In genomic region chr11:58303594-58303993, GRCm38 (mm10) we compare ENCODE assay signal across 9 mouse cellular contexts. TPM values are rescaled to one million over a fixed set of nuclear protein-coding genes. Genes with fewer than 3 reads are reported as not detected.
A peak's percentile ranks its signal among the peaks of the same experiment; 100 is the strongest.
DNase-seq lines count a peak whose midpoint lies in the region; ATAC-seq and TF ChIP-seq lines count a peak whose summit lies in the region.
"Had no signal": no experiment of that assay in that cellular context is flagged by ENCODE, and none has a peak within 500 bp of the region (broad histone marks: within the 10 kb centered on the region; RNA-seq: fewer than 3 reads in every experiment).

No protein-coding gene starts in this region.

- TF ChIP-seq POLR2A in cerebellum, adult 2 months (IDR thresholded peaks at IDR 0.05; ENCODE audit: borderline replicate concordance, insufficient read depth, low read length): no peak

- no peaks in the 10 kb centered on the region for H3K27me3 ChIP-seq in kidney, embryonic 16.5 days (ENCODE audit: insufficient read depth, low read length)
- H3K27me3 ChIP-seq in embryonic facial prominence, embryonic 11.5 days (ENCODE audit: control insufficient read depth, insufficient read depth, low read length): no peaks in the 10 kb centered on the region
- H3K27me3 ChIP-seq in hindbrain, embryonic 16.5 days (replicated peaks; ENCODE audit: control insufficient read depth, insufficient read depth, low read length): no peaks in the 10 kb centered on the region
- H3K27me3 ChIP-seq in midbrain, embryonic 15.5 days (replicated peaks): 0 out of 2 replicates have a peak, but pooled peaks cover under 1% of the 10 kb centered on the region
- H3K27me3 ChIP-seq in cerebellum, adult 2 months (ENCODE audit: control insufficient read depth, insufficient read depth, low read length): no peaks in the 10 kb centered on the region

- H3K9ac ChIP-seq in kidney, embryonic 16.5 days (replicated peaks; ENCODE audit: low read length): no peak overlapping the region
- no peak overlapping the region for H3K9ac ChIP-seq in embryonic facial prominence, embryonic 11.5 days (replicated peaks; ENCODE audit: low read length)
- peak overlapping the region; percentile 27; the same call in 1 of the 2 replicates for H3K9ac ChIP-seq in hindbrain, embryonic 16.5 days (ENCODE audit: low read depth, low read length)
- no peak overlapping the region; the same call in 1 of the 2 replicates for H3K9ac ChIP-seq in midbrain, embryonic 15.5 days

- no peak overlapping the region for H3K27ac ChIP-seq in kidney, embryonic 16.5 days (ENCODE audit: low read length)
- H3K27ac ChIP-seq in embryonic facial prominence, embryonic 11.5 days (replicated peaks; ENCODE audit: low read depth, low read length): no peak overlapping the region
- no peak overlapping the region for H3K27ac ChIP-seq in hindbrain, embryonic 16.5 days (ENCODE audit: low read depth, low read length)
- H3K27ac ChIP-seq in midbrain, embryonic 15.5 days: no peak overlapping the region
- no peak overlapping the region for H3K27ac ChIP-seq in cerebellum, adult 2 months (ENCODE audit: insufficient read depth, low read length)

- no peaks in the 10 kb centered on the region for H3K36me3 ChIP-seq in kidney, embryonic 16.5 days (ENCODE audit: insufficient read depth, low read length)
- H3K36me3 ChIP-seq in embryonic facial prominence, embryonic 11.5 days (replicated peaks; ENCODE audit: control insufficient read depth, insufficient read depth, low read depth, low read length): no peaks in the 10 kb centered on the region
- no peaks in the 10 kb centered on the region for H3K36me3 ChIP-seq in hindbrain, embryonic 16.5 days (ENCODE audit: control insufficient read depth, insufficient read depth, low read length)
- H3K36me3 ChIP-seq in midbrain, embryonic 15.5 days (replicated peaks): no peaks in the 10 kb centered on the region

- H3K9me3 ChIP-seq in kidney, embryonic 16.5 days (ENCODE audit: low read length): no peaks in the 10 kb centered on the region
- no peaks in the 10 kb centered on the region for H3K9me3 ChIP-seq in embryonic facial prominence, embryonic 11.5 days (replicated peaks; ENCODE audit: control insufficient read depth, low read length)
- H3K9me3 ChIP-seq in hindbrain, embryonic 16.5 days (ENCODE audit: control insufficient read depth, low read length): no peaks in the 10 kb centered on the region
- H3K9me3 ChIP-seq in midbrain, embryonic 15.5 days: no peaks in the 10 kb centered on the region

- TF ChIP-seq CTCF in cerebellum, adult 2 months (IDR thresholded peaks at IDR 0.05; ENCODE audit: borderline replicate concordance, insufficient read depth, low read depth, low read length): no peak

- DNase-seq in kidney, postnatal 36 days: no peak
- peak; percentile 26 for DNase-seq in embryonic facial prominence, embryonic 11.5 days (ENCODE audit: low spot score)
- no peak for DNase-seq in T-cell, adult 2 months (ENCODE audit: low spot score)
- no peak for DNase-seq in cerebellum, adult 2 months
- DNase-seq: lung, postnatal 36 days had no signal

- H3K4me2 ChIP-seq in kidney, embryonic 16.5 days (replicated peaks; ENCODE audit: low read depth, low read length): peak overlapping the region; percentile 45
- H3K4me2 ChIP-seq in embryonic facial prominence, embryonic 11.5 days (ENCODE audit: low read depth, low read length): 0 out of 2 replicates have a peak overlapping the region, but pooled peaks have one; percentile 6
- peak overlapping the region; percentile 68 for H3K4me2 ChIP-seq in hindbrain, embryonic 16.5 days (ENCODE audit: low read length)
- H3K4me2 ChIP-seq in midbrain, embryonic 15.5 days: peak overlapping the region; percentile 78

- peaks cover 17% of the 10 kb centered on the region for H3K4me1 ChIP-seq in kidney, embryonic 16.5 days (ENCODE audit: insufficient read depth, low read length)
- H3K4me1 ChIP-seq in embryonic facial prominence, embryonic 11.5 days (ENCODE audit: control insufficient read depth, insufficient read depth, low read length): no peaks in the 10 kb centered on the region
- peaks cover 18% of the 10 kb centered on the region for H3K4me1 ChIP-seq in hindbrain, embryonic 16.5 days (ENCODE audit: control insufficient read depth, insufficient read depth, low read depth, low read length)
- peaks cover 25% of the 10 kb centered on the region for H3K4me1 ChIP-seq in midbrain, embryonic 15.5 days
- H3K4me1 ChIP-seq in cerebellum, adult 2 months (ENCODE audit: control insufficient read depth, insufficient read depth, low read length): no peaks in the 10 kb centered on the region

- no peak for ATAC-seq in kidney, embryonic 16.5 days (ENCODE audit: low FRiP score, low TSS enrichment)
- no peak for ATAC-seq in embryonic facial prominence, embryonic 11.5 days (replicated peaks; ENCODE audit: insufficient number of reproducible peaks, low FRiP score, low TSS enrichment, low read depth)
- no peak for ATAC-seq in hindbrain, embryonic 16.5 days
- ATAC-seq in midbrain, embryonic 15.5 days (replicated peaks): no peak
- ATAC-seq in monocyte, adult 5-6 weeks (replicated peaks; ENCODE audit: insufficient number of reproducible peaks, low FRiP score, low TSS enrichment, poor library complexity, severe bottlenecking): no peak

- no peak overlapping the region for H3K4me3 ChIP-seq in kidney, embryonic 16.5 days (ENCODE audit: low read length)
- H3K4me3 ChIP-seq in embryonic facial prominence, embryonic 11.5 days (ENCODE audit: low read depth, low read length): no peak overlapping the region
- peak overlapping the region; percentile 32 for H3K4me3 ChIP-seq in hindbrain, embryonic 16.5 days (ENCODE audit: low read length)
- peak overlapping the region; percentile 23 for H3K4me3 ChIP-seq in midbrain, embryonic 15.5 days
- no peak overlapping the region for H3K4me3 ChIP-seq in cerebellum, adult 2 months (replicated peaks; ENCODE audit: insufficient read depth, low read depth, low read length)

- 20% methylated on average over 7 of the region's 7 CpGs for WGBS in kidney, embryonic 16.5 days
- WGBS in embryonic facial prominence, embryonic 11.5 days: 22% methylated on average over 7 of the region's 7 CpGs
- WGBS in hindbrain, embryonic 16.5 days: 10% methylated on average over 7 of the region's 7 CpGs
- WGBS in midbrain, embryonic 15.5 days: 9% methylated on average over 7 of the region's 7 CpGs
- 20% methylated on average over 7 of the region's 7 CpGs for WGBS in cerebellum, adult 2 months

RNA-seq across cellular contexts. Expression of gene Zfp692, which starts 3.3 kb away (rescaled TPM):
- 30.1 and 33.3 TPM in 2 replicates for polyA plus RNA-seq in kidney, embryonic 16.5 days (2015; fragmentation: Nextera tagmentation; extraction: Ambion mirVana)
- 10.9 TPM in 2 replicates for polyA plus RNA-seq in embryonic facial prominence, embryonic 11.5 days (2014; fragmentation: Nextera tagmentation; extraction: Ambion mirVana)
- 29.2 and 30.1 TPM in 2 replicates for polyA plus RNA-seq in hindbrain, embryonic 16.5 days (2015; fragmentation: Nextera tagmentation; extraction: Ambion mirVana)
- polyA plus RNA-seq in midbrain, embryonic 15.5 days (2015; fragmentation: Nextera tagmentation; extraction: Ambion mirVana): 30.5 and 32.5 TPM in 2 replicates
- polyA plus RNA-seq in cerebellum, adult 2 months (2012; rRNA removed): 74.5 and 81.1 TPM in 2 replicates
- 8.4 to 17.0 TPM (median 9.2 TPM) in 3 replicates for total RNA-seq in monocyte, adult 5-6 weeks (2017)

RNA-seq across cellular contexts. Expression of gene Zfp672, which starts 26.5 kb away (rescaled TPM):
- 40.9 and 43.8 TPM in 2 replicates for polyA plus RNA-seq in kidney, embryonic 16.5 days (2015; fragmentation: Nextera tagmentation; extraction: Ambion mirVana)
- polyA plus RNA-seq in embryonic facial prominence, embryonic 11.5 days (2014; fragmentation: Nextera tagmentation; extraction: Ambion mirVana): 24.4 and 26.0 TPM in 2 replicates
- polyA plus RNA-seq in hindbrain, embryonic 16.5 days (2015; fragmentation: Nextera tagmentation; extraction: Ambion mirVana): 38.2 and 38.6 TPM in 2 replicates
- polyA plus RNA-seq in midbrain, embryonic 15.5 days (2015; fragmentation: Nextera tagmentation; extraction: Ambion mirVana): 40.6 and 42.7 TPM in 2 replicates
- 45.5 and 45.9 TPM in 2 replicates for polyA plus RNA-seq in cerebellum, adult 2 months (2012; rRNA removed)
- total RNA-seq in monocyte, adult 5-6 weeks (2017): 33.9 to 39.8 TPM (median 36.0 TPM) in 3 replicates

RNA-seq across cellular contexts. Expression of gene Sh3bp5l, which starts 26.9 kb away (rescaled TPM):
- polyA plus RNA-seq in kidney, embryonic 16.5 days (2015; fragmentation: Nextera tagmentation; extraction: Ambion mirVana): 41.2 and 41.8 TPM in 2 replicates
- 21.0 and 22.5 TPM in 2 replicates for polyA plus RNA-seq in embryonic facial prominence, embryonic 11.5 days (2014; fragmentation: Nextera tagmentation; extraction: Ambion mirVana)
- polyA plus RNA-seq in hindbrain, embryonic 16.5 days (2015; fragmentation: Nextera tagmentation; extraction: Ambion mirVana): 48.0 and 50.6 TPM in 2 replicates
- polyA plus RNA-seq in midbrain, embryonic 15.5 days (2015; fragmentation: Nextera tagmentation; extraction: Ambion mirVana): 53.4 and 55.8 TPM in 2 replicates
- 63.3 and 64.5 TPM in 2 replicates for polyA plus RNA-seq in cerebellum, adult 2 months (2012; rRNA removed)
- total RNA-seq in monocyte, adult 5-6 weeks (2017): 21.3 to 28.1 TPM (median 21.4 TPM) in 3 replicates

RNA-seq across cellular contexts. Expression of gene 4930438A08Rik, which starts 29.0 kb away (rescaled TPM):
- not detected in 2 replicates for polyA plus RNA-seq in kidney, embryonic 16.5 days (2015; fragmentation: Nextera tagmentation; extraction: Ambion mirVana)
- 0.20 TPM in 1 of 2 replicates, not detected in the other for polyA plus RNA-seq in embryonic facial prominence, embryonic 11.5 days (2014; fragmentation: Nextera tagmentation; extraction: Ambion mirVana)
- 0.11 TPM in 1 of 2 replicates, not detected in the other for polyA plus RNA-seq in hindbrain, embryonic 16.5 days (2015; fragmentation: Nextera tagmentation; extraction: Ambion mirVana)
- not detected in 2 replicates for polyA plus RNA-seq in midbrain, embryonic 15.5 days (2015; fragmentation: Nextera tagmentation; extraction: Ambion mirVana)
- polyA plus RNA-seq in cerebellum, adult 2 months (2012; rRNA removed): 0.06 TPM in 1 of 2 replicates, not detected in the other
- not detected in 3 replicates for total RNA-seq in monocyte, adult 5-6 weeks (2017)

Comparison
In these comparisons a context has a peak if more than half of its experiments do, and no peak if none do; other contexts are left out.
1. H3K4me2 ChIP-seq: peak in every context shown above with its lines; median percentile 78 in midbrain, embryonic 15.5 days; 68 in hindbrain, embryonic 16.5 days; 45 in kidney, embryonic 16.5 days; 6 in embryonic facial prominence, embryonic 11.5 days.
2. H3K4me3 ChIP-seq: peak in hindbrain, embryonic 16.5 days (single experiment) and midbrain, embryonic 15.5 days (single experiment); none in kidney, embryonic 16.5 days (single experiment), embryonic facial prominence, embryonic 11.5 days (single experiment) and cerebellum, adult 2 months (single experiment).